Mouse (Mus musculus): ENCODE data around the gene Tlk1.

DNA sequence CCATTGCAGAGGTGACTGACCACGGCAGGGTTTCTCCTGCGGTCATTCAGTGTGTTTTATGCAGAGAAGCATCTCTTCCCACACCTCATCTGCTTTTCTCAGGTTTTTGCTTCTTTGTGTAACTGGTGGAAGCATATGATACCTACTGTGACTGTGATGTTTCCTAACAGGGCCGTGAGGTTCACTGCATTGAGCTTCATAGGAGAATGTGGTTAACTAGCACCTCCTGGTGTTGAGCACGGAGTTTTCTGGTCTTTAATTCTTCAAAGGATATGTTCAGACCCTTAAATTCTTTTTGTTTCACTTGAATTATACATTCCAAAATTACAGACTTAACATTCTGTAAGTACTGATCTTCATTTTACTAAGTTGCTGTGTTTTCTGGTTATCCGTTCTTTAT is 161.8 kb downstream of the Tlk1 start:
- TF ChIP-seq POLR2A (IDR thresholded peaks at IDR 0.05; ENCODE audit: borderline replicate concordance, low read depth, low read length): no peak
- no peak for TF ChIP-seq CTCF (IDR thresholded peaks at IDR 0.05; ENCODE audit: low read depth, low read length)
